Comparison of ENCODE assay signal across 15 mouse cellular contexts in the genomic region with DNA sequence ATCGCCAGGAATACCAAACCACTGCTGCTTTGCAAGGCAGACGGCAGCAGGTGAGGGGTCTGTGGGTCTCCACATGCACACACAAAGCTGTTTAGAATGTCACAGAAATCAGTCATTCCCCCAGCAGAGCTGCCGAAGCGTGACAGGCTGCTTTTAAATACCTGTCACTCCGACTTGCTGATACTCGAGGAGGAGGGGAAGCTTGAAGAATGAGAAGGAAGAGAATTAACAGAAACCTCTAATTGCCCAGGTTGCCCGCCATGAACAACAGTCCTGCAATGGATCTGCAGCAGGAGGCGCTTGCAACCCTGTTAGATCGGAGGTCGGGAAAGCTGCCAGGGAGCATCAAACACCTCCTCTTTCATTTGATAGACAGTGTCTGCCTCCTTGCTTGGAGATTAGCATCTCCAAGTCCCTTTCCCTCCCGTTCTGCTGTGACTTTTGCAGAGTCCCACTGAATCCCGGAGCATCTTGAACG.
DNase-seq lines count a peak whose midpoint lies in the region; ATAC-seq lines count a peak whose summit lies in the region.
"Had no signal": no experiment of that assay in that cellular context is flagged by ENCODE, and none has a peak within 500 bp of the region (broad histone marks: within the 10 kb centered on the region; RNA-seq: fewer than 3 reads in every experiment).

No protein-coding gene starts in this region.

- peak overlapping the region; percentile 65 for H3K27ac ChIP-seq in forebrain, embryonic 13.5 days
- no peak overlapping the region for H3K27ac ChIP-seq in forebrain, embryonic 10.5 days
- H3K27ac ChIP-seq in embryonic facial prominence, embryonic 11.5 days (replicated peaks; ENCODE audit: low read depth, low read length): no peak overlapping the region
- peak overlapping the region; percentile 54; the same call in 1 of the 2 replicates for H3K27ac ChIP-seq in midbrain, embryonic 16.5 days (ENCODE audit: low read length)
- H3K27ac ChIP-seq in intestine, embryonic 16.5 days (ENCODE audit: low read length): no peak overlapping the region
- H3K27ac ChIP-seq: kidney, embryonic 15.5 days; liver, embryonic 14.5 days had no signal

- H3K4me2 ChIP-seq in forebrain, embryonic 13.5 days: peak overlapping the region; percentile 15
- H3K4me2 ChIP-seq in embryonic facial prominence, embryonic 11.5 days (ENCODE audit: low read depth, low read length): no peak overlapping the region
- peak overlapping the region; percentile 22 for H3K4me2 ChIP-seq in midbrain, embryonic 16.5 days (ENCODE audit: low read length)
- no peak overlapping the region for H3K4me2 ChIP-seq in intestine, embryonic 16.5 days (ENCODE audit: low read depth, low read length)
- H3K4me2 ChIP-seq: kidney, embryonic 15.5 days had no signal

- 18% methylated on average over 13 of the region's 13 CpGs for WGBS in forebrain, embryonic 13.5 days
- 41% methylated on average over 13 of the region's 13 CpGs for WGBS in forebrain, embryonic 10.5 days
- 29% methylated on average over 13 of the region's 13 CpGs for WGBS in embryonic facial prominence, embryonic 11.5 days
- 21% methylated on average over 13 of the region's 13 CpGs for WGBS in midbrain, embryonic 16.5 days
- 44% methylated on average over 13 of the region's 13 CpGs for WGBS in intestine, embryonic 16.5 days

- H3K4me3 ChIP-seq in forebrain, embryonic 13.5 days: no peak overlapping the region
- no peak overlapping the region for H3K4me3 ChIP-seq in forebrain, embryonic 10.5 days
- no peak overlapping the region for H3K4me3 ChIP-seq in embryonic facial prominence, embryonic 11.5 days (ENCODE audit: low read depth, low read length)
- H3K4me3 ChIP-seq in midbrain, embryonic 16.5 days (ENCODE audit: low read depth, low read length): no peak overlapping the region
- H3K4me3 ChIP-seq in intestine, embryonic 16.5 days (ENCODE audit: low read length): no peak overlapping the region
- H3K4me3 ChIP-seq: erythroblast, embryonic 14.5 days; kidney, embryonic 15.5 days had no signal

- no peak overlapping the region for H3K9ac ChIP-seq in forebrain, embryonic 13.5 days
- no peak overlapping the region for H3K9ac ChIP-seq in embryonic facial prominence, embryonic 11.5 days (replicated peaks; ENCODE audit: low read length)
- peak overlapping the region; percentile 15; the same call in 1 of the 2 replicates for H3K9ac ChIP-seq in midbrain, embryonic 16.5 days (ENCODE audit: low read depth, low read length)
- H3K9ac ChIP-seq in intestine, embryonic 16.5 days (ENCODE audit: low read depth, low read length): no peak overlapping the region
- H3K9ac ChIP-seq: kidney, embryonic 15.5 days; liver, embryonic 14.5 days had no signal

- H3K4me1 ChIP-seq in forebrain, embryonic 13.5 days: peaks cover 24% of the 10 kb centered on the region
- H3K4me1 ChIP-seq in forebrain, embryonic 10.5 days: peaks cover 19% of the 10 kb centered on the region
- H3K4me1 ChIP-seq in embryonic facial prominence, embryonic 11.5 days (ENCODE audit: control insufficient read depth, insufficient read depth, low read length): no peaks in the 10 kb centered on the region
- H3K4me1 ChIP-seq in midbrain, embryonic 16.5 days (ENCODE audit: control insufficient read depth, insufficient read depth, low read length): peaks cover 13% of the 10 kb centered on the region
- H3K4me1 ChIP-seq in intestine, embryonic 16.5 days (ENCODE audit: control insufficient read depth, insufficient read depth, low read length): no peaks in the 10 kb centered on the region

- no peaks in the 10 kb centered on the region for H3K9me3 ChIP-seq in forebrain, embryonic 13.5 days (replicated peaks)
- H3K9me3 ChIP-seq in forebrain, embryonic 10.5 days: no peaks in the 10 kb centered on the region
- no peaks in the 10 kb centered on the region for H3K9me3 ChIP-seq in embryonic facial prominence, embryonic 11.5 days (replicated peaks; ENCODE audit: control insufficient read depth, low read length)
- no peaks in the 10 kb centered on the region for H3K9me3 ChIP-seq in midbrain, embryonic 16.5 days (replicated peaks; ENCODE audit: control insufficient read depth, low read length, poor library complexity, severe bottlenecking)
- no peaks in the 10 kb centered on the region for H3K9me3 ChIP-seq in intestine, embryonic 16.5 days (ENCODE audit: control insufficient read depth, low read length)
- H3K9me3 ChIP-seq: kidney, embryonic 15.5 days had no signal

- peaks cover 4% of the 10 kb centered on the region; the same call in 1 of the 2 replicates for H3K27me3 ChIP-seq in forebrain, embryonic 13.5 days
- peaks cover 7% of the 10 kb centered on the region for H3K27me3 ChIP-seq in forebrain, embryonic 10.5 days (ENCODE audit: poor library complexity, severe bottlenecking)
- H3K27me3 ChIP-seq in embryonic facial prominence, embryonic 11.5 days (ENCODE audit: control insufficient read depth, insufficient read depth, low read length): no peaks in the 10 kb centered on the region
- no peaks in the 10 kb centered on the region for H3K27me3 ChIP-seq in midbrain, embryonic 16.5 days (ENCODE audit: control insufficient read depth, insufficient read depth, low read depth, low read length)
- no peaks in the 10 kb centered on the region for H3K27me3 ChIP-seq in intestine, embryonic 16.5 days (replicated peaks; ENCODE audit: control insufficient read depth, insufficient read depth, low read length)
- H3K27me3 ChIP-seq: kidney, embryonic 15.5 days had no signal

- no peaks in the 10 kb centered on the region for H3K36me3 ChIP-seq in forebrain, embryonic 13.5 days (ENCODE audit: poor library complexity, severe bottlenecking)
- H3K36me3 ChIP-seq in forebrain, embryonic 10.5 days (replicated peaks): no peaks in the 10 kb centered on the region
- H3K36me3 ChIP-seq in embryonic facial prominence, embryonic 11.5 days (replicated peaks; ENCODE audit: control insufficient read depth, insufficient read depth, low read depth, low read length): no peaks in the 10 kb centered on the region
- no peaks in the 10 kb centered on the region for H3K36me3 ChIP-seq in midbrain, embryonic 16.5 days (ENCODE audit: control insufficient read depth, insufficient read depth, low read length)
- no peaks in the 10 kb centered on the region for H3K36me3 ChIP-seq in intestine, embryonic 16.5 days (ENCODE audit: control insufficient read depth, insufficient read depth, low read length)
- H3K36me3 ChIP-seq: kidney, embryonic 15.5 days had no signal

- DNase-seq in forebrain, embryonic 10.5 days (ENCODE audit: extremely low spot score, low spot score): no peak
- DNase-seq in embryonic facial prominence, embryonic 11.5 days (ENCODE audit: low spot score): peak; percentile 17
- peak; percentile 15 for DNase-seq in layer of hippocampus, adult 11-12 months (ENCODE audit: low spot score)
- DNase-seq in adrenal gland, adult 2 months: no peak
- DNase-seq: adrenal gland, adult 8-10 months; cerebellum, adult 8-10 months; gastrocnemius, postnatal 14 days; spleen, adult 18-20 months had no signal

- peak; percentile 55 for ATAC-seq in forebrain, embryonic 13.5 days
- ATAC-seq in embryonic facial prominence, embryonic 11.5 days (replicated peaks; ENCODE audit: insufficient number of reproducible peaks, low FRiP score, low TSS enrichment, low read depth): no peak
- peak; percentile 45; the same call in 1 of the 2 replicates for ATAC-seq in midbrain, embryonic 16.5 days
- no peak for ATAC-seq in granulocyte monocyte progenitor cell, adult 5-6 weeks (replicated peaks; ENCODE audit: poor library complexity, severe bottlenecking)
- no peak for ATAC-seq in intestine, embryonic 16.5 days

Comparison
In these comparisons a context has a peak if more than half of its experiments do, and no peak if none do; other contexts are left out.
1. H3K27ac ChIP-seq: peak in forebrain, embryonic 13.5 days (single experiment) and midbrain, embryonic 16.5 days (single experiment); none in forebrain, embryonic 10.5 days (single experiment), embryonic facial prominence, embryonic 11.5 days (single experiment) and intestine, embryonic 16.5 days (single experiment).
2. ATAC-seq: peak in forebrain, embryonic 13.5 days (single experiment) and midbrain, embryonic 16.5 days (single experiment); none in embryonic facial prominence, embryonic 11.5 days (single experiment), granulocyte monocyte progenitor cell, adult 5-6 weeks (single experiment) and intestine, embryonic 16.5 days (single experiment).
3. H3K4me2 ChIP-seq: peak in forebrain, embryonic 13.5 days (single experiment) and midbrain, embryonic 16.5 days (single experiment); none in embryonic facial prominence, embryonic 11.5 days (single experiment) and intestine, embryonic 16.5 days (single experiment).
4. DNase-seq: peak in embryonic facial prominence, embryonic 11.5 days (single experiment) and layer of hippocampus, adult 11-12 months (single experiment); none in forebrain, embryonic 10.5 days (single experiment) and adrenal gland, adult 2 months (single experiment).